Mouse (Mus musculus) brain, embryonic 14.5 days (tissue): ENCODE measurements around the gene Klrc3. TPM values are rescaled to one million over a fixed set of nuclear protein-coding genes. Genes with fewer than 3 reads are reported as not detected.
"Not testable (repeated sequence)": the region's sequence is repeated elsewhere in the genome, so short reads cannot be mapped to it uniquely, and the experiment has no call there.

Experiments used
- DNase-seq: peaks from one replicate; pipeline ENCODE4 v3.0.0-alpha.2; 2011; ENCODE audit warnings: low read depth
- CTCF ChIP-seq: fragments of 200-500 bp; IDR thresholded peaks from 2 replicates; pipeline ENCODE4 v1.5.1; 2012; ENCODE audit warnings: inconsistent platforms, mild to moderate bottlenecking, moderate library complexity, borderline replicate concordance; ENCODE audit not compliant: insufficient read depth, insufficient read length; ENCODE audit errors: extremely low read depth
- POLR2A ChIP-seq: fragments of 200-500 bp; IDR thresholded peaks from 2 replicates; pipeline ENCODE4 v1.6.1; 2012; ENCODE audit warnings: mild to moderate bottlenecking, inconsistent platforms, borderline replicate concordance; ENCODE audit not compliant: poor library complexity, insufficient read depth, insufficient read length, severe bottlenecking; ENCODE audit errors: extremely low read depth
- polyA plus RNA-seq: library from polyadenylated mRNA; depleted of rRNA; stranded (reverse); fragments of >200 nt; gene quantifications from 2 replicates; pipeline ENCODE4 v1.2.3, GENCODE M21; 2012; rRNA removed

Klrc3 gene
- not detected in 2 replicates for polyA plus RNA-seq

GRCm38 (mm10) chr6:129643237-129643636, at the start of gene Klrc3:
Gene Klrc3, minus strand, starts transcription at chr6:129643337.
- not testable (repeated sequence) for DNase-seq

- not testable (repeated sequence) for DNase-seq
Measured at GRCm38 (mm10) chr6:129691436-129691835, 48.3 kb upstream of the Klrc3 start.

GRCm38 (mm10) chr6:129680379-129680778, 37.2 kb upstream of the Klrc3 start:
- DNase-seq = peak; percentile 0
- TF ChIP-seq POLR2A (no peak), CTCF (no peak)

GRCm38 (mm10) chr6:129678873-129679272, 35.7 kb upstream of the Klrc3 start, which contains the start of gene Klrc1:
Gene Klrc1, minus strand, starts transcription at chr6:129678973.
- TF ChIP-seq CTCF (no peak), POLR2A (no peak)
- no peak for DNase-seq

GRCm38 (mm10) chr6:129661301-129661700, 18.2 kb upstream of the Klrc3 start:
- DNase-seq = not testable (repeated sequence)

GRCm38 (mm10) chr6:129660589-129660988, 17.5 kb upstream of the Klrc3 start, which contains the start of gene Klrc2:
Gene Klrc2, minus strand, starts transcription at chr6:129660689.
- DNase-seq = not testable (repeated sequence)

- DNase-seq = not testable (repeated sequence)
Measured at GRCm38 (mm10) chr6:129644054-129644453, 917 bp upstream of the Klrc3 start.

GRCm38 (mm10) chr6:129631046-129631445, 12.1 kb downstream of the Klrc3 start:
- not testable (repeated sequence) for DNase-seq

- TF ChIP-seq CTCF (no peak), POLR2A (no peak)
- no peak for DNase-seq
Measured at GRCm38 (mm10) chr6:129623735-129624134, 19.4 kb downstream of the Klrc3 start, which contains the start of gene Klrk1. Gene Klrk1, minus strand, starts transcription at chr6:129623864.

GRCm38 (mm10) chr6:129608372-129608771, 34.8 kb downstream of the Klrc3 start:
- DNase-seq = no peak
- no peak for TF ChIP-seq CTCF
- TF ChIP-seq POLR2A = no peak

- no peak for TF ChIP-seq CTCF
- no peak for TF ChIP-seq POLR2A
- DNase-seq = no peak
Measured at GRCm38 (mm10) chr6:129591508-129591907, 51.6 kb downstream of the Klrc3 start, which contains the start of gene Klrd1. Gene Klrd1, plus strand, starts transcription at chr6:129591782.

Other genes starting within 250 kb of the Klrc3 start
- 0.82 and 1.9 TPM in 2 replicates for gene Clec1b, start 246.0 kb downstream of the Klrc3 start, polyA plus RNA-seq
- gene Clec9a, start 234.5 kb downstream of the Klrc3 start, polyA plus RNA-seq = 0.28 and 0.33 TPM in 2 replicates
- 0.49 and 0.72 TPM in 2 replicates for gene Clec1a, start 191.3 kb downstream of the Klrc3 start, polyA plus RNA-seq
- not detected in 2 replicates for gene Olr1, start 136.2 kb downstream of the Klrc3 start, polyA plus RNA-seq
- gene Tmem52b, start 130.8 kb downstream of the Klrc3 start, polyA plus RNA-seq = 0.10 TPM in 1 of 2 replicates, not detected in the other
- 151 and 161 TPM in 2 replicates for gene Gabarapl1, start 110.2 kb downstream of the Klrc3 start, polyA plus RNA-seq
- gene Klre1, start 65.4 kb downstream of the Klrc3 start, polyA plus RNA-seq = 0.08 and 0.11 TPM in 2 replicates
- gene Klrd1, start 51.6 kb downstream of the Klrc3 start, polyA plus RNA-seq = 0.18 TPM in 1 of 2 replicates, not detected in the other
- gene Klrk1, start 19.5 kb downstream of the Klrc3 start, polyA plus RNA-seq = 0.01 TPM in 1 of 2 replicates, not detected in the other
- not detected in 2 replicates for gene Klrc2, start 17.4 kb upstream of the Klrc3 start, polyA plus RNA-seq
- gene Klrc1, start 35.6 kb upstream of the Klrc3 start, polyA plus RNA-seq = not detected in 2 replicates
- gene Klri1, start 73.8 kb upstream of the Klrc3 start, polyA plus RNA-seq = not detected in 2 replicates
- gene Klri2, start 97.1 kb upstream of the Klrc3 start, polyA plus RNA-seq = not detected in 2 replicates
- gene Gm156, start 140.9 kb upstream of the Klrc3 start, polyA plus RNA-seq = not detected in 2 replicates
- gene Gm17631, start 219.3 kb upstream of the Klrc3 start, polyA plus RNA-seq = not detected in 2 replicates
- gene Klra17, start 233.3 kb upstream of the Klrc3 start, polyA plus RNA-seq = not detected in 2 replicates